Mouse (Mus musculus) E14TG2a.4 (cell line): ENCODE measurements around the gene Rpf2.

Experiments
- CTCF ChIP-seq: conservative IDR thresholded peaks from 2 replicates; pipeline ENCODE4 v1.5.1; 2014; ENCODE audit warnings: low read length
- POU5F1 ChIP-seq: IDR thresholded peaks from 2 replicates; pipeline ENCODE4 v1.6.1; 2014; ENCODE audit warnings: low read length, borderline replicate concordance

DNA sequence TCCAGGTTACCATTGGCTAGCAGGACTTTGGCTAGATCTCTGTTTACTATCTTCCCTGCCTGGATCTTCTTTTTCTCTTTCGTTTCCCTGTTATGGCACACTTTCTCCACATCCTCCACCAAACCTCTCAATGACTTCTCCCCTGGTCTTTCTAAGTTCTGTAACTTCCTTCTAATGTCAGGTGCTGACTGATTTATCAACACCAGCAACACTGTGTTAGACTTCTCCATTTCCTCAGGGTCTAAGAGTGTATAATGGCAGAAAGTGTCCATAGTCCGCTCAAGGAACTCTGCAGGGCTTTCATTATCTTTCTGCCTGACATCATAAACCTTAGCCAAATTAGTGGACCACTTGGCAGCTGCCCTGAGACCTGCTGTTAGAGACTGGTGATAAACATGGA lies 57.1 kb downstream of the Rpf2 start:
- TF ChIP-seq CTCF (no peak), POU5F1 (no peak)
